Mouse (Mus musculus): Measurements from ENCODE around the gene Aff1. TPM values are rescaled to one million over a fixed set of nuclear protein-coding genes. Genes with fewer than 3 reads are reported as not detected.

Aff1 gene
- polyA plus RNA-seq, 1 experiment = 50.1 TPM

DNA sequence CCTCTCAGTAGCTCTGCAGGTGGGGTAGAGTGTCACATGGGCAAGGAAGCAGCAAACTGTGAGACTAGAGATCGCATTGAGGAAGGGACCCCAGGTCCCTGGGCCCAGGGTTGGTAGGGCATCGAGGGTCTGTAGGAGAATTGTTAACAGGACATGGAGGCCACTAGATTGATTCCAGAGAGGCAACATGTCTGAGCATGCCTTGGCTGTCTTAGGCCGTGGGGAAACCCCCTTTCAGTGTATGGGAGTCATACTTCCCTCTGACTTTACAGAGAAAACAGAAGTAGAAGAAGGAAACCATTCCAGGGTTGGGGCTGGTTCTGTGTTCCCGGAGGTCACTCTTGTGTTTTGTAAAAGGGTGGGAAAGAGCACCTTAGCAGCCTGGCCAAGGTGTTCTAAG is 40.4 kb downstream of the Aff1 start:
- no peak for TF ChIP-seq CTCF (IDR thresholded peaks at IDR 0.05; ENCODE audit: borderline replicate concordance, insufficient read depth, low read length)
- no peak for TF ChIP-seq POLR2A (IDR thresholded peaks at IDR 0.05; ENCODE audit: low read depth, low read length)
- Histone ChIP-seq H3K4me1 (ENCODE audit: control insufficient read depth, insufficient read depth, low read length) (peaks cover 6% of the 10 kb centered on the region), H3K27ac (ENCODE audit: insufficient read depth, low read length) (no peak overlapping the region), H3K4me3 (ENCODE audit: insufficient read depth, low read length) (no peak overlapping the region)

DNA sequence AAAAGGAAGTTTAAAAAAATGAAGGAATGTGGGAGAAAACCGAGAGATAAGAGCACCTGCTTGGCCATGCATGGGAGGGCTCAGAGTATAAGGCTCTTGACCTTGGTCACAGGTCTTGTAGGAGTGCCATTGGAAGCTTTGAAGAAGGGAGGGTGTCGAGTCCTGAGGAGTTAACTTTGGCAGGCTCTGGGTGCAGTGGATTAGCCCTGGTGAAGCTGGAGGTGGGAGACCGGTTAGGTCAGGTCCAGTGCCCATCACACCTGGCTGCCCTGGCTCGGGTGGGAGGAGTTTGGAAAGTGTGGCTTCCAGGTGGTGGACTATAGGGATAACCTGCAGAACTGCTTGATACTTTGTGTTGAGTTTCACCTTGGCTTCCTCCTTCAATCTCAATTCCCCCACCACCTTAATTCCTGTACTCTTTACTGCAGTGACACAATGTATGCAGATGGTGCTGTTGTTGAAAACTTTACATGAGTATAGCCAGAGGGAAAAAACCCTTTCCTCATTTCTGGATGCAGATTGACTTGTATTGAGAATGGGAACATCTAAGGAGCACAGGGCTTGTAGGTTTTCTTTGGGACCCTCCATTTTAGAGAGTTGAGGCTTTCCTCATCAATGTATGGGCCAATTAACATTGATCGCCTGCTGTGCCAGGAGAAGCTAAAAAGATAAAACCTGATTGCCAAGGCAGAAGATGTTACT is 43.4 kb downstream of the Aff1 start:
- H3K4me3 ChIP-seq (ENCODE audit: insufficient read depth, low read length) = no peak overlapping the region
- peaks cover 6% of the 10 kb centered on the region for H3K4me1 ChIP-seq (ENCODE audit: control insufficient read depth, insufficient read depth, low read length)
- H3K27ac ChIP-seq (ENCODE audit: insufficient read depth, low read length) = no peak overlapping the region
- TF ChIP-seq POLR2A (IDR thresholded peaks at IDR 0.05; ENCODE audit: low read depth, low read length) (no peak), CTCF (IDR thresholded peaks at IDR 0.05; ENCODE audit: borderline replicate concordance, insufficient read depth, low read length) (no peak)

DNA sequence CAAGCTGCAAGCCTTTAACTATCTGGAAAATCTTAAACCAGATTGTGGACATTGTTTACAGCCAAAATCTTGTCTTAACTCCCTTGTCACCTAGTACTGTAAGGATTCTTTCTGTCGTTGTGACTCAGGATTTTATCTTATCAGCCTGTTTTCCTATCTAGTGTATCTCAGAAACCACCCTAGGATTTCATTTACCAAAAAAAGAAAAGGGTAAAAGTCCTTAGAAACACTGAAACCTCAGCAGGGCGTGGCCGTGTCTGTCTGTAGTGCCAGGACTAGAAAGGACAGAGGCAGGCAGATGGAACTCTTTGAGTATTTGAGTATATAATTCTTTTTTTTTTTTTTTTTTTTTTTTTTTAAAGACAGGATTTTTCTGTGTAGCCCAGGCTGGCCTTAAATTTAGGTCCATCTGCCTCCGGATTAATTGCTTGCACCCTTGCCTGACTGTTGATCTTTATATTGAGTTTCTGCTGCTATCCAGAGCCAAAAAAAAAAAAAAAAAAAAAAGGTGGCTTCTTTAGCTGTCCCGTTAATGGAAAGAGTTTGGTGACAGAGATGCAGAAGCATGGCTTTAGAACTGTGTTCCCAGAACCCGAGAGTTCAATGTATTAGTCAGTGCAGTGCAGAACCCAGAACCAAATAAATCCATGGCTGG is 44.5 kb downstream of the Aff1 start:
- H3K4me1 ChIP-seq (ENCODE audit: control insufficient read depth, insufficient read depth, low read length) = no peaks in the 10 kb centered on the region; the same call in 1 of the 2 replicates
- no peak overlapping the region; the same call in 1 of the 2 replicates for H3K27ac ChIP-seq (ENCODE audit: insufficient read depth, low read length)
- no peak overlapping the region for H3K4me3 ChIP-seq (ENCODE audit: insufficient read depth, low read length)
- no peak for TF ChIP-seq POLR2A (IDR thresholded peaks at IDR 0.05; ENCODE audit: low read depth, low read length)

DNA sequence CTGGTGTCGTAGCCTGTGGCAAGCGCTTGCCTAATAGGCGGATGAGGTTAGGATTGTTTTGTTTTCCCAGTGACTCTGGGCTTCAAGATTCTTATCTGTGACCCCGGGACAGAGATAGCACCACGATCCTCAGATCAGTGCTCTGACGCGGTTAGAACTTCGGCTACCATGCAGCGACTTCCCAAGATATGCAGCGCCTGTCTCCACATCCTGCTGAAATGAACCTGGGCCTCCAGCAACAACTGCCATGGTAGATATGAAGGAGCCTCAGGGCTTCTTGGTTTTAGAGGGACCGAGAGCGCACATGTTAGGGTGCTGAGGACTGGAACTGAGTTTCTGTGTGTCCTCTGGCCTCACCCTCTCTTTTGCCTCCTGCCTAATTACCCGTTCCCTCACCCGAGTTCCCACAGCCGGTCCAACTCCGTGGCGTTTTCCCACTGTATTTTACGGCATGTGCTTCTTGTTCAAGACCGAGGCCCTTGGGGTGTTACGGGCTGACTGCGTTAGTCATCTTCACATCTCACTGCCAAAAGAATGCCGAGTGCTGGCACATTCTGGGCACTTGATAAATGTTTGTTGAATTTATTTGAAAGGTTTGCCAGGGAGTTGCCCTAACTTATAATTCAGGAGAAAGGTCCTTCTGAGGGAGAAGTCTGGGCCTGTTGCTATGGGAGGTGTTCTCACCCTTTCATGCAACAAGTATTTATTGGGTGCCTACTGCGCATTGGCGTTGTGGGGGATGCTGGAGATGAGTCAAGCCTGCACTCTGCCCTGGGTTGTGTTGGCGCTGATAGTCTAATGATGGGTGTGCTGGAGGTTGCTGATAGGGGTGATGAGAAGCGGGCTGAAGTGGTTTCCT is 45.3 kb downstream of the Aff1 start:
- no peak overlapping the region for H3K4me3 ChIP-seq (ENCODE audit: insufficient read depth, low read length)
- H3K4me1 ChIP-seq (ENCODE audit: control insufficient read depth, insufficient read depth, low read length) = no peaks in the 10 kb centered on the region; the same call in 1 of the 2 replicates
- TF ChIP-seq POLR2A (IDR thresholded peaks at IDR 0.05; ENCODE audit: low read depth, low read length) = no peak
- TF ChIP-seq CTCF (IDR thresholded peaks at IDR 0.05; ENCODE audit: borderline replicate concordance, insufficient read depth, low read length) = no peak
- peak overlapping the region; percentile 31; the same call in 1 of the 2 replicates for H3K27ac ChIP-seq (ENCODE audit: insufficient read depth, low read length)

DNA sequence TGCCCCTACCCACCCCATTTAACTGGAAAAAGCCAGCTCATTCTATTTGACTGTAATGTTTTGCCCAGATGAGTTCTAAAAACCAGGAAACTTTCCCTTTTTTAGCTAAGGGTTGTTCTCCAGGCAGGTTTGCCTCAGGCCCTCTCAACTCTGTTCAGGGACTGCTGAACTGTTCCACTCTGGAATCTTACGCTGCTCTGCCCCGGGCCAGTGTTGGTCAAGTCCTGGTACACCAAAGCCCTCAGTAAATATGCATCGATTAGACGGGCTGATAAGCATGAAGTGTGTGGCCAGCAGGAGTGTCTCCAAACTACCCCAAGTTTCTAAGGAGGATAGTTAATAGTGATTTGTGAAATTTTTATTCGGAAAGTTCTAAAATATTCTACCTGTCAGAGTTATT is 46.3 kb downstream of the Aff1 start:
- no peak for TF ChIP-seq CTCF (IDR thresholded peaks at IDR 0.05; ENCODE audit: borderline replicate concordance, insufficient read depth, low read length)
- TF ChIP-seq POLR2A (IDR thresholded peaks at IDR 0.05; ENCODE audit: low read depth, low read length) = no peak
- H3K4me1 ChIP-seq (ENCODE audit: control insufficient read depth, insufficient read depth, low read length) = no peaks in the 10 kb centered on the region

DNA sequence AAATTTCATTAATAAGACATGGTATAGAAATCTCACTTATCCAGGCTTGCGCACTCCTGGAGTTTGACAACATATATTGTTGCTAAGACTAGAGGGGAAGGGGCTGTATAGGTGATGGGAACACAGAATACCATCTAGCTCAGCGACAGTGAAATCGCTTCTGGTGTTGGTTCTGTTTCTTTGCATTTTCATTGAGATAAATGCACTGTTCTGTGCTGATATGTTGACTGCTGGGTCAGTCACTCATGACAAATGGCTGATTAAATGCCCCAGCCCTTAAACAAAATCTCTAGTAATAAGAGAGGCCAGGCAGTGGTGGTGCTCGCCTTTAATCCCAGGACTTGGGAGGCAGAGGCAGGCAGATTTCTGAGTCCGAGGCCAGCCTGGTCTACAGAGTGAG is 47.0 kb downstream of the Aff1 start:
- no peak overlapping the region for H3K4me3 ChIP-seq (ENCODE audit: insufficient read depth, low read length)
- TF ChIP-seq CTCF (IDR thresholded peaks at IDR 0.05; ENCODE audit: borderline replicate concordance, insufficient read depth, low read length) (no peak), POLR2A (IDR thresholded peaks at IDR 0.05; ENCODE audit: low read depth, low read length) (no peak)
- H3K4me1 ChIP-seq (ENCODE audit: control insufficient read depth, insufficient read depth, low read length) = no peaks in the 10 kb centered on the region
- H3K27ac ChIP-seq (ENCODE audit: insufficient read depth, low read length) = no peak overlapping the region

More for the DNA sequence above, 46.3 kb downstream of the Aff1 start:
- Histone ChIP-seq H3K27ac (ENCODE audit: insufficient read depth, low read length) (no peak overlapping the region), H3K4me3 (ENCODE audit: insufficient read depth, low read length) (no peak overlapping the region)

DNA sequence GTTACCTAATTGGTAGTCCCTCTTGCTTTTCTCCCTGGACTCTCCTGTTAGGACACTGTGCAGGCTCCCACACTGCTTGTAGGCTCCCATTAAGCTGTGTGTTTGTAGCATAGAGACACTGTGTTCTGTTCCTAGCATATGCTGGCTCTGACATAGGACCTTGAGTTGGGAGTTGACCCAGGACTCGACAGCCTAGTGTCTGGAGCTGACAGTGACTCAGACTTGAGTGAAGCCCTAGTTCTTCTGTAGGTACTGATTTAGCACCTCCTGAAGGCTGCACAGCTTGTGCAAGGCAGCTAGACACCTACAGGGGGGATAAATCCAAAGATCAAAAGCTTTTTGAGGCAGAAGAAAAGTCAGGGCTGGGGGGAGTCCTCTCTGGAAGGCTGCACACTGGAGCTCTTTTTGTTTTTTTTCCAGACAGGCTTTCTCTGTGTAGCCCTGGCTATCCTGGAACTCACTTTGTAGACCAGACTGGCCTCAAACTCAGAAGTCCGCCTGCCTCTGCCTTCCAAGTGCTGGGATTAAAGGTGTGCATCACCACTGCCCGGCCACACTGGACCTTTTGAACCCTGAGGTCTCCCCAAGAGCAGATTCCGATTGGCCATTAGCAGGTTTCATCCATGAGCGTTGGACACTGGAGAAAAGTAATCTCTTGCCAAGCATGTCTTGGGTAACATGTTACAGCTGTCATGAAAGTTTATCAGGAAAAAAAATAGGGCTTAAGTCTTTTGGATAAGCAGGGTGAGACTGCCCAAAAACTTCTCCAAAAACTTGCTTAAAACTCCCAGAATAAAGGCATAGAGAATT is 48.1 kb downstream of the Aff1 start:
- no peak overlapping the region for H3K4me3 ChIP-seq (ENCODE audit: insufficient read depth, low read length)
- no peaks in the 10 kb centered on the region for H3K4me1 ChIP-seq (ENCODE audit: control insufficient read depth, insufficient read depth, low read length)
- TF ChIP-seq CTCF (IDR thresholded peaks at IDR 0.05; ENCODE audit: borderline replicate concordance, insufficient read depth, low read length) (no peak), POLR2A (IDR thresholded peaks at IDR 0.05; ENCODE audit: low read depth, low read length) (no peak)
- no peak overlapping the region for H3K27ac ChIP-seq (ENCODE audit: insufficient read depth, low read length)

DNA sequence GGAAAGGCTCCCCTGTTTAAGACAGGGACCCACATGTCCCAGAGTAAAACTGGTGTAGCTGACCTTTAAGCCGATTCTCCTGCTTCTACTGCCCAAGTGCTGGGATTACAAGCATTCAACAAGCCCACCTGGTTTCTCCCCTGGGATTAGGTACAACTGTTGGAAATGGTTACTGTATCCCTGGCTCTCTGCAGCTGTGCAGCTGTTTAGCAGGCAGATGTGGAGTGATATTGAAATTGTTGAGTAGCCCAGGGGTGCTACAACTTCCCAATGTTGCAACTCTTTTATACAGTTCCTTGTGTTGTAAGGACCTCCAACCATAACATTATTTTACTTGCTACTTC is 48.7 kb downstream of the Aff1 start:
- H3K4me1 ChIP-seq (ENCODE audit: control insufficient read depth, insufficient read depth, low read length) = no peaks in the 10 kb centered on the region
- TF ChIP-seq POLR2A (IDR thresholded peaks at IDR 0.05; ENCODE audit: low read depth, low read length) = no peak
- no peak for TF ChIP-seq CTCF (IDR thresholded peaks at IDR 0.05; ENCODE audit: borderline replicate concordance, insufficient read depth, low read length)
- H3K4me3 ChIP-seq (ENCODE audit: insufficient read depth, low read length) = no peak overlapping the region
- H3K27ac ChIP-seq (ENCODE audit: insufficient read depth, low read length) = no peak overlapping the region

DNA sequence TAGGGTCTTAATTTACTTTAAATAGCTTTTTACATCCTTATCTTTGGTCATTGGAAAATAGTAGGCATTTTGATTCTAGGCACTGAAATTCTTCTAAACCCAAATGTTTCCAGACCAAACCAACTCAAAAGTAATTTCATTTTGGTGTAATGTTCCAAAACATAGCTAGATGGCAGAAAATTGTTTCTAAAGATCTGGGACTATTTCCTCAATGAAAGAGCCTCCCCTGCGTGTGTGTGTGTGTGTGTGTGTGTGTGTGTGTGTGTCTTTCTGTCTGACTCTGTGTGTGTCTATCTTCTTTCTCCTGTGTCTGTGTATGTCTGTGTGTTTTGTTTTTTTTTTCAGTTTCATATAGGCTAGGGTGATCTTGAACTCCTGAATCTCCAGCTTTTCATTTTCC is 49.3 kb downstream of the Aff1 start:
- TF ChIP-seq POLR2A (IDR thresholded peaks at IDR 0.05; ENCODE audit: low read depth, low read length) (no peak), CTCF (IDR thresholded peaks at IDR 0.05; ENCODE audit: borderline replicate concordance, insufficient read depth, low read length) (no peak)
- Histone ChIP-seq H3K4me3 (ENCODE audit: insufficient read depth, low read length) (no peak overlapping the region), H3K27ac (ENCODE audit: insufficient read depth, low read length) (no peak overlapping the region), H3K4me1 (ENCODE audit: control insufficient read depth, insufficient read depth, low read length) (no peaks in the 10 kb centered on the region)

All from embryonic fibroblast, embryonic 13.5 days (primary cell).